Mouse (Mus musculus) liver, embryonic 15.5 days (tissue): ENCODE data around the gene Cdk13. TPM values are rescaled to one million over a fixed set of nuclear protein-coding genes. Genes with fewer than 3 reads are reported as not detected.
A peak's percentile ranks its signal among the peaks of the same experiment; 100 is the strongest.

Experiments used
- ATAC-seq: fragments of 200-750 bp; cut with Nextera tagmentation; 2 replicates; pipeline ENCODE4 v1.8.0; 2017; ENCODE audit warnings: moderate number of reproducible peaks, mild to moderate bottlenecking, moderate library complexity; ENCODE audit not compliant: insufficient read depth
- H3K27ac ChIP-seq: fragments of 300-500 bp; sonication (generic); replicated peaks from 2 replicates; pipeline ENCODE4 v1.5.1; 2015; ENCODE audit warnings: mild to moderate bottlenecking, inconsistent platforms
- H3K27me3 ChIP-seq: fragments of 300-500 bp; sonication (generic); 2 replicates; pipeline ENCODE4 v1.6.1; 2015; ENCODE audit warnings: mild to moderate bottlenecking, inconsistent platforms
- H3K36me3 ChIP-seq: fragments of 300-500 bp; sonication (generic); replicated peaks from 2 replicates; pipeline ENCODE4 v1.6.1; 2015; ENCODE audit warnings: moderate library complexity, mild to moderate bottlenecking, inconsistent platforms
- H3K4me1 ChIP-seq: fragments of 300-500 bp; sonication (generic); replicated peaks from 2 replicates; pipeline ENCODE4 v1.6.1; 2015; ENCODE audit warnings: inconsistent platforms
- H3K4me2 ChIP-seq: fragments of 300-500 bp; sonication (generic); 2 replicates; pipeline ENCODE4 v1.6.1; 2015; ENCODE audit warnings: moderate library complexity, mild to moderate bottlenecking, inconsistent platforms
- H3K4me3 ChIP-seq: fragments of 300-500 bp; sonication (generic); replicated peaks from 2 replicates; pipeline ENCODE4 v1.5.1; 2015; ENCODE audit warnings: mild to moderate bottlenecking, inconsistent platforms
- H3K9ac ChIP-seq: fragments of 300-500 bp; sonication (generic); 2 replicates; pipeline ENCODE4 v1.6.1; 2015; ENCODE audit warnings: moderate library complexity, mild to moderate bottlenecking, inconsistent platforms
- H3K9me3 ChIP-seq: fragments of 300-500 bp; sonication (generic); replicated peaks from 2 replicates; pipeline ENCODE4 v1.6.1; 2016; ENCODE audit warnings: inconsistent platforms
- WGBS: fragments of 180-500 bp; shearing (Covaris S2); methylation state at CpG from one replicate; pipeline ENCODE4 v1.1.7; 2015; ENCODE audit warnings: mixed read lengths; ENCODE audit not compliant: insufficient replicate concordance; 5-methylcytosine and 5-hydroxymethylcytosine counted together
- polyA plus RNA-seq: library from polyadenylated mRNA; unstranded; fragments of >200 nt; fragmentation: Nextera tagmentation; extraction: Ambion mirVana; gene quantifications from 2 replicates; pipeline ENCODE4 v1.2.1, GENCODE M21; 2015

The Cdk13 gene
- 6.1 and 6.8 TPM in 2 replicates for polyA plus RNA-seq

DNA sequence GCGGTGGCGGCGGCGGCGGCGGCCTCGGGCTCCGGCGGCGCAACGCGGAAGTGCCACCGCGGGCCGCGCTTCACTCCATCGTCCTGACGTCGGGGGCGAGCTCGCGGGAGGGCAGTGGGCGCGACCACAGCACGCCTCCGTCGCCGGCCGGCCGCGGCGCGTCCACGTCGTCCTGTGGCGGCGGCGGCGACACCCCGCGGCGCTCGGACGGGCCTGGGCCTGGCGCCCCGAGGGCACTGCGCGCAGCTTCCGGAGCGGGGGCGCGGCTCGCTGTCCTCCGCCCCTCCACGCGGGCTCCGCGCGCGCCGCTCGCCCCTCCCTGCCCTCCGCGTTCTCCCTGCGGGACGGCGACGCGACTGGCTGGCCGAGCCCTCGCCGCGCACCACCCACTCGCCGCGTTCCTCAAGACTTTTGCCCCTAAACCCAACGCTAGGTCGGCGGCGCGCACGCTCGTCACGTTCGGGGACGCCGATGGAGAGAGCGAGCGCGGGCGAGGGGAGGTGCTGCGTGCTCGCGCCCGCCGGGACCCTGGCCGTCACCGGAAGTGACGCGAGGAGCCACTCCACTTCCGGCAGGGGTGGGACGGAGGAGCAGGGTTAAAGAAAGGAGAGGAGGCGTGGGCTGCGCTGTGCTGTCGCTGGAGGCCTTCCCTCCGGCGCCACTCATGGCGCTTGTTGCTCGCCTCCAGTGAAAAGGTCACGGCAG is at the start of gene Cdk13:
TSS of gene Cdk13 (minus strand) at position 189 of the 705 bp plus-strand sequence.
- Histone ChIP-seq H3K27me3 (no peaks in the 10 kb centered on the region), H3K36me3 (peaks cover 3% of the 10 kb centered on the region)
- 0% methylated on average over 108 of the region's 110 CpGs for WGBS

DNA sequence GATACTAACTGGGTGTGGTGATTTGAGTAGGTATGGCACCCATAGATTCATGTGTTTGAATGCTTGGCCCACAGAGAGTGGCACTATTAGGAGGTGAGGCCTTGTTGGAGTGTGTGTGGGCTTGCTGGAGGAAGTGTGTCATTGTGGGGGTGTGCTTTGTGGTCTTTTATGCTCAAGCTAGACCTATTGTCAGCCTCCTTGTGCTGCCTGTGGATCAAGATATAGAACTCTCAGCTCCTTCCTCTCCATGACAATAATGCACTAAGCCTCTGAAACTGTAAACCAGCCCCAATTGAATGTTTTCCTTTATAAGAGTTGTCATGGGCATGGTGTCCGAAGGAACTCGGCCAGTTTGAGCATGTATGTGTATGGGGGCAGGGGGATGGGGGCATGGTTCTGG is 38.4 kb upstream of the Cdk13 start:
- Histone ChIP-seq H3K4me1 (no peaks in the 10 kb centered on the region), H3K36me3 (no peaks in the 10 kb centered on the region), H3K4me2 (no peak overlapping the region), H3K9ac (no peak overlapping the region), H3K9me3 (no peaks in the 10 kb centered on the region), H3K27me3 (no peaks in the 10 kb centered on the region), H3K27ac (no peak overlapping the region), H3K4me3 (no peak overlapping the region)
- 52% methylated on average over 2 of the region's 2 CpGs for WGBS
- ATAC-seq, result no peak

More for the DNA sequence above, at the start of gene Cdk13:
- ATAC-seq, result peak; percentile 90
- Histone ChIP-seq H3K4me2 (peak within 1 kb of the TSS; percentile 70), H3K27ac (peak within 1 kb of the TSS; percentile 98), H3K9me3 (no peaks in the 10 kb centered on the region), H3K4me1 (peaks cover 18% of the 10 kb centered on the region), H3K4me3 (peak within 1 kb of the TSS; percentile 99), H3K9ac (peak within 1 kb of the TSS; percentile 99)

GRCm38 (mm10) chr13:17842756-17843155 is 37.9 kb upstream of the Cdk13 start:
- ATAC-seq, result no peak

GRCm38 (mm10) chr13:17839137-17839536 is 34.2 kb upstream of the Cdk13 start:
- no peaks in the 10 kb centered on the region; the same call in 1 of the 2 replicates for H3K4me1 ChIP-seq
- H3K27me3 ChIP-seq, result no peaks in the 10 kb centered on the region
- no peak overlapping the region for H3K9ac ChIP-seq
- 66% methylated on average over 5 of the region's 5 CpGs for WGBS
- no peak for ATAC-seq
- H3K9me3 ChIP-seq, result no peaks in the 10 kb centered on the region
- no peak overlapping the region for H3K4me3 ChIP-seq
- no peaks in the 10 kb centered on the region for H3K36me3 ChIP-seq
- no peak overlapping the region for H3K4me2 ChIP-seq
- H3K27ac ChIP-seq, result no peak overlapping the region

More at GRCm38 (mm10) chr13:17842756-17843155, 37.9 kb upstream of the Cdk13 start:
- Histone ChIP-seq H3K27ac (no peak overlapping the region), H3K9ac (no peak overlapping the region), H3K4me2 (no peak overlapping the region), H3K4me1 (no peaks in the 10 kb centered on the region; the same call in 1 of the 2 replicates), H3K36me3 (no peaks in the 10 kb centered on the region), H3K9me3 (no peaks in the 10 kb centered on the region), H3K27me3 (no peaks in the 10 kb centered on the region), H3K4me3 (no peak overlapping the region)
- 60% methylated on average over 4 of the region's 4 CpGs for WGBS

DNA sequence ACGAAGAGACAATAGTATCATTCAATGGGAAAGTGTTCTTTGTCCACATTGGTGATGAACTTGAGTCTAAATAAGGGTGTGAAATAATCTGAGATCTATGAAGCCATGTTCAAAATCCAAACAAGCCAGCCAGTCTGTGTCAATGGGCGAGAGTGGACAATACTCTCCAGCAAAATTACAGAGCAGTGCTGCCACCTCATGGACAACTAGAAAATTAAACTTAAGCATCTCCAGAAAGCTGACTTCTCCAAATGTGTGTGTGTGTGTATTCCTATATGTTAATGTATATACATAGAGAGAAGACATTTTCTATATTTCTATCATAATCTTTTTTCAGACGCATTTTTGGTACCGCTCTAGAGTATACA is 33.6 kb upstream of the Cdk13 start:
- no peak overlapping the region for H3K4me2 ChIP-seq
- H3K27ac ChIP-seq, result no peak overlapping the region
- H3K4me1 ChIP-seq, result no peaks in the 10 kb centered on the region; the same call in 1 of the 2 replicates
- H3K4me3 ChIP-seq, result no peak overlapping the region
- H3K9ac ChIP-seq, result no peak overlapping the region
- 29% methylated on average over 4 of the region's 4 CpGs for WGBS
- no peak for ATAC-seq
- no peaks in the 10 kb centered on the region for H3K36me3 ChIP-seq
- no peaks in the 10 kb centered on the region for H3K27me3 ChIP-seq
- H3K9me3 ChIP-seq, result no peaks in the 10 kb centered on the region

- Histone ChIP-seq H3K36me3 (no peaks in the 10 kb centered on the region), H3K9me3 (no peaks in the 10 kb centered on the region), H3K4me2 (no peak overlapping the region), H3K4me1 (no peaks in the 10 kb centered on the region; the same call in 1 of the 2 replicates), H3K4me3 (no peak overlapping the region), H3K27me3 (no peaks in the 10 kb centered on the region), H3K9ac (no peak overlapping the region), H3K27ac (no peak overlapping the region)
- 36% methylated on average over 16 of the region's 16 CpGs for WGBS
- ATAC-seq, result peak; percentile 31; the same call in 1 of the 2 replicates
These were observed 33.0 kb upstream of the Cdk13 start for GRCm38 (mm10) chr13:17837610-17838483.

DNA sequence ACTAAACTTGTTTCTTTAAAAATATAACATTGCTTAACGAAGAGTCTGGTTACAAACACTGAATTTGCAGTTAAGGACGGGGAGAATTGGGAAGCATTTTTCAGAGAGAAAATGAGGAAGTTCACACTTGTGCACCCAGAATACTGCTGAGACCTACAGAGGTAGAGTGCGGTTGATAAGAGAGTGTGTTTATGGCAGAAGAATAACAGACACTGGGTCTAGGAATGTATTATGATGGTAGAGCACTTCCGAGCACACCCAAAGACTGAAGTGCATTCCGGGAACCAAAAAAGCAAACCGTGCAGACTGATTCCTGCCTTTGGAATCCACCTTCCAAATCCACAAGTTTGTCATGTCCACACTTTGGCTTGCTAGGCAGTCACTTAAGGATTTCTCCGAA is 31.9 kb upstream of the Cdk13 start:
- ATAC-seq, result no peak
- Histone ChIP-seq H3K27ac (no peak overlapping the region), H3K36me3 (no peaks in the 10 kb centered on the region), H3K9ac (no peak overlapping the region), H3K27me3 (no peaks in the 10 kb centered on the region), H3K9me3 (no peaks in the 10 kb centered on the region), H3K4me3 (no peak overlapping the region), H3K4me2 (no peak overlapping the region), H3K4me1 (no peaks in the 10 kb centered on the region; the same call in 1 of the 2 replicates)
- 35% methylated on average over 7 of the region's 7 CpGs for WGBS

DNA sequence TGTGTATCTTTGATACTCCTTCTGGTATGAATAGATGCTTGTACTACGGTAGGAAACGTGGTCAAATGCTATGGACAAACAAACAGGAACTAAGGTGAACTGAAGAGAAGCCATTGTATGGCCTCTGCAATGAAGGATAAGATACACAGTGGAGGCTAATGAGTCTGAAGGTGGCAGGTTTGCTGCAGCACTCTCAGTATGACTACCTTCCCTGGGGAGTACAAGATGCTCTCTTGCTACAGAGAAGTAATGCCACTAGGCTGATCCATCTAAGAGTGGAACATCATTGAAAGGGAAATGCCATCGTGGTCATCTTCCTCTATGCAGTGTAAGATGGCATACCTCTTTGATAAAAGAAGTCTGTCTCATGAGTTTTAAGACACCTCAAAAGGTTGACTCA is 28.0 kb upstream of the Cdk13 start:
- WGBS, result 54% methylated on average over 3 of the region's 3 CpGs
- no peak overlapping the region for H3K9ac ChIP-seq

DNA sequence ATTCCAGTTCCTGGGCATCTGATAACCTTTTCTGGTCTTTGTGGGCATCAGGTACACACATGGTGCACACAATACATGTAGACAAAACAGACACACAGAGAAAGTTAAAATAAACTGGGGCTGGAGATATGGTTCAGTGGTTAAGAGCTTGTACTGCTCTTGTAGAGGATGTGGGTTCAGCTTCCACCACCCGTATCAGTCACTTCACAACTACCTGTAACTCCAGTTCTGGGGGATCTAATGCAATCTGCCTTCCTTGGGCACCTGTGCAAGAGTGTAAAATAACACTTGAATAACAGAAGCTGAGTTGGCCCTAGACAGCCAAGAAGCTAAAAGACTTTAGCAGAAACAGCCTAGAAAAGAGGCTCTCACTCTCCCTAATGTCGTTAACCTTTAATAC is 12.3 kb upstream of the Cdk13 start:
- H3K4me2 ChIP-seq, result no peak overlapping the region
- H3K27me3 ChIP-seq, result no peaks in the 10 kb centered on the region
- ATAC-seq, result no peak
- H3K36me3 ChIP-seq, result no peaks in the 10 kb centered on the region
- no peak overlapping the region for H3K9ac ChIP-seq
- 63% methylated on average over 2 of the region's 2 CpGs for WGBS
- no peaks in the 10 kb centered on the region for H3K9me3 ChIP-seq
- no peak overlapping the region for H3K4me3 ChIP-seq
- no peak overlapping the region for H3K27ac ChIP-seq
- H3K4me1 ChIP-seq, result no peaks in the 10 kb centered on the region

More for the DNA sequence above, 28.0 kb upstream of the Cdk13 start:
- ATAC-seq, result no peak
- no peaks in the 10 kb centered on the region for H3K9me3 ChIP-seq
- H3K4me1 ChIP-seq, result no peaks in the 10 kb centered on the region
- H3K27me3 ChIP-seq, result no peaks in the 10 kb centered on the region
- H3K36me3 ChIP-seq, result no peaks in the 10 kb centered on the region
- no peak overlapping the region for H3K27ac ChIP-seq
- no peak overlapping the region for H3K4me2 ChIP-seq
- no peak overlapping the region for H3K4me3 ChIP-seq

- Histone ChIP-seq H3K36me3 (peaks cover 1% of the 10 kb centered on the region), H3K27ac (peak overlapping the region; percentile 98), H3K4me2 (peak overlapping the region; percentile 70), H3K27me3 (no peaks in the 10 kb centered on the region), H3K9me3 (no peaks in the 10 kb centered on the region), H3K4me1 (peaks cover 13% of the 10 kb centered on the region), H3K4me3 (peak overlapping the region; percentile 99), H3K9ac (peak overlapping the region; percentile 99)
- ATAC-seq, result no peak
- WGBS, result under 1% methylated on average over 14 of the region's 14 CpGs
These were observed 698 bp upstream of the Cdk13 start for GRCm38 (mm10) chr13:17805614-17805975.
